Mouse (Mus musculus): ENCODE results near the gene Otop2.

Gene Otop2

GRCm38 (mm10) chr11:115306863-115307262, at the start of gene Otop2:
Gene Otop2 (plus strand): TSS chr11:115307163.
- DNase-seq (ENCODE audit: low read depth, low spot score), result no peak

GRCm38 (mm10) chr11:115257775-115258510, 49.0 kb upstream of the Otop2 start:
- DNase-seq (ENCODE audit: low read depth, low spot score), result no peak

- DNase-seq (ENCODE audit: low read depth, low spot score), result no peak
Measured at GRCm38 (mm10) chr11:115259134-115259533, 47.8 kb upstream of the Otop2 start.

- DNase-seq (ENCODE audit: low read depth, low spot score), result no peak
Measured at GRCm38 (mm10) chr11:115262954-115263353, 44.0 kb upstream of the Otop2 start.

- DNase-seq (ENCODE audit: low read depth, low spot score), result no peak
Measured at GRCm38 (mm10) chr11:115264136-115264861, 42.7 kb upstream of the Otop2 start.

GRCm38 (mm10) chr11:115264862-115265668, 41.9 kb upstream of the Otop2 start:
- DNase-seq (ENCODE audit: low read depth, low spot score), result no peak

- DNase-seq (ENCODE audit: low read depth, low spot score), result no peak
Measured at GRCm38 (mm10) chr11:115265771-115266399, 41.1 kb upstream of the Otop2 start.

- no peak for DNase-seq (ENCODE audit: low read depth, low spot score)
Measured at GRCm38 (mm10) chr11:115266400-115266778, 40.6 kb upstream of the Otop2 start.

GRCm38 (mm10) chr11:115267061-115267883, 39.7 kb upstream of the Otop2 start, which contains the start of gene Grin2c:
Gene Grin2c (minus strand): TSS chr11:115267243.
- no peak for DNase-seq (ENCODE audit: low read depth, low spot score)

GRCm38 (mm10) chr11:115267958-115268357, 39.0 kb upstream of the Otop2 start:
- DNase-seq (ENCODE audit: low read depth, low spot score), result no peak

GRCm38 (mm10) chr11:115269330-115270066, 37.5 kb upstream of the Otop2 start:
- no peak for DNase-seq (ENCODE audit: low read depth, low spot score)

- DNase-seq (ENCODE audit: low read depth, low spot score), result peak; percentile 61
Measured at GRCm38 (mm10) chr11:115270148-115270861, 36.7 kb upstream of the Otop2 start.

GRCm38 (mm10) chr11:115271052-115271451, 35.9 kb upstream of the Otop2 start:
- DNase-seq (ENCODE audit: low read depth, low spot score), result no peak

GRCm38 (mm10) chr11:115271481-115271880, 35.5 kb upstream of the Otop2 start:
- no peak for DNase-seq (ENCODE audit: low read depth, low spot score)

GRCm38 (mm10) chr11:115272894-115273498, 34.0 kb upstream of the Otop2 start:
- DNase-seq (ENCODE audit: low read depth, low spot score), result no peak

GRCm38 (mm10) chr11:115273735-115274134, 33.2 kb upstream of the Otop2 start:
- DNase-seq (ENCODE audit: low read depth, low spot score), result no peak

GRCm38 (mm10) chr11:115274178-115274577, 32.8 kb upstream of the Otop2 start:
- DNase-seq (ENCODE audit: low read depth, low spot score), result no peak

GRCm38 (mm10) chr11:115274771-115275170, 32.2 kb upstream of the Otop2 start:
- no peak for DNase-seq (ENCODE audit: low read depth, low spot score)

GRCm38 (mm10) chr11:115275509-115275908, 31.5 kb upstream of the Otop2 start:
- no peak for DNase-seq (ENCODE audit: low read depth, low spot score)
